Mouse (Mus musculus): ENCODE measurements around the gene Lep. TPM values are rescaled to one million over a fixed set of nuclear protein-coding genes. Genes with fewer than 3 reads are reported as not detected.

Gene Lep
- polyA plus RNA-seq, 1 experiment: 1.4 TPM

DNA sequence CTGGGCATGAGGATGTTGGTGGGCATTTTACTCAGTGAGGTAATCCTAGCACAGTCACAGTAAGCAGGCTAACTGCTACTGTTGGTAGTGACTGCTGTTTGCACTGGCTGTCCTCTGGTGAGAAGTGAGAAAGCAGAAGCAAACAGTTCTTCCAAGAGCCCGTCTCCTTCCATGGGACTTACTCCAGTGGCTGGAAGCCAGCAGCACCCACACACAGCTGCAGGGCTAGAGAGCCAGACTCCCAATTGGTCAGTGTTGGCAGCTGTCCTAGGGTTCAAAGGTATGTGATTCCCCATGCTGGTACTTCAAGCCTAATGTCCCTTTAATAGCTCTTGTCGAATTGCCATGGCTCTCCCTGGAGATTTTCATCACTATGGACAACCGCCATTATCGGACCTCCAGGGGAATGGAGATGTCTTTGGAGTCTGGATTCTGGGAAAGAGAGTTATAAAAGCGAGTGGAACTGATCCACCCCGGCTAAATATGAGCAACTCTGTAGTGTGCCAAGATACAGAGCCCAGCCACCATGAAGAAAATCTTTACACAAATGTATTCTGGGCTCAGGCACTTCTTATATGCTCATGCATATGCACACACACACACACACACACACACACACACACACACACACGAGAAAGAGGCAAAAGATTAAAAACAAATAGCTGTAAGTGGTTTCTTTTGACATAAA is 57.5 kb downstream of the Lep start:
- Histone ChIP-seq H3K27me3 (replicated peaks; ENCODE audit: control insufficient read depth, insufficient read depth, low read length) (no peaks in the 10 kb centered on the region), H3K36me3 (ENCODE audit: control insufficient read depth, insufficient read depth, low read length) (no peaks in the 10 kb centered on the region), H3K4me3 (ENCODE audit: insufficient read depth, low read depth, low read length) (no peak overlapping the region), H3K27ac (ENCODE audit: insufficient read depth, low read depth, low read length) (no peak overlapping the region), H3K4me1 (ENCODE audit: control insufficient read depth, insufficient read depth, low read length) (peaks cover 3% of the 10 kb centered on the region; the same call in 1 of the 2 replicates)
- TF ChIP-seq POLR2A (IDR thresholded peaks at IDR 0.05; ENCODE audit: low read depth, low read length) (no peak), CTCF (conservative IDR thresholded peaks at IDR 0.05; ENCODE audit: insufficient read depth, insufficient read length, low read depth, low read length) (no peak)
- DNase-seq: peak; percentile 94
- 30% methylated on average over 7 of the region's 7 CpGs for WGBS

DNA sequence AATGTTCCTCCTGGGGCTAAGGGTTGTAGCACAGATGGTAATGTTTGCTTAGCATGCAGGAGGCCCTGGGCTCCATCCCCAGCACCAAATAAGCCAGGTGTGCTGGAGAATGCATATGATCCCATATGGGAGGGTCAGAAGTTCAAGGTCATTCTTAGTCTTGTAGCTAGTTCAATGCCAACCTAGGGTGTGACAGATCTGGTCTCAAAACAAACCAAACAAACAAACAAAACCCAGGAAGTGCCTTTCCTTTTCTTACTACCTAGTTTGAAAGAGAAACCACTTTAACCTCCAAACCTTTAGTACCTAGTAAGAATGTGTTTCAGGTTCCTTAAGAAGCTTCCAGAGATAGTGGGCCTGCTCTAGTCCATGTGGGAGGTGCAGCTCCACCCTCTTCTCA is 58.2 kb downstream of the Lep start:
- Histone ChIP-seq H3K27ac (ENCODE audit: insufficient read depth, low read depth, low read length) (no peak overlapping the region), H3K27me3 (replicated peaks; ENCODE audit: control insufficient read depth, insufficient read depth, low read length) (no peaks in the 10 kb centered on the region), H3K4me3 (ENCODE audit: insufficient read depth, low read depth, low read length) (no peak overlapping the region), H3K36me3 (ENCODE audit: control insufficient read depth, insufficient read depth, low read length) (no peaks in the 10 kb centered on the region), H3K4me1 (ENCODE audit: control insufficient read depth, insufficient read depth, low read length) (peaks cover 3% of the 10 kb centered on the region; the same call in 1 of the 2 replicates)
- no peak for DNase-seq
- TF ChIP-seq POLR2A (IDR thresholded peaks at IDR 0.05; ENCODE audit: low read depth, low read length) (no peak), CTCF (conservative IDR thresholded peaks at IDR 0.05; ENCODE audit: insufficient read depth, insufficient read length, low read depth, low read length) (no peak)

DNA sequence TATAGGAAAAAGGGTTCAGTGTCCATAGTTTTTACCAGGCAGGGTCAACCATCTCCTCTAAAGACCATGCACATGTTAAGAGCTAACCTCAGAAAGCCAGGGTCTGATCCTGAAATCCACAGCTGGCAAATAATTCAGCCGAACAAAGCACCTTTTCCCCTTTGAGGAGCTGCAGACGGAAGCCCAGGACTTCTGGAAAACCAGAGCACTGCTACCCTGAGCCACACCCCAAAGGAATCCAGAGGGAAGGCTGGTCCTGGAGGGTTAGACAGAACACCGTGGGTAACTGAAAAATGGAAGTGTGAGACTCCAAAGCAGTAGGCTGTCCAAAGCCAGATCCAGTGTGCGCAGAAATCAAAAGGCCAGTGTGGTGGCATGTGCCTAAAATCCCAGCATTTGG is 58.9 kb downstream of the Lep start:
- TF ChIP-seq CTCF (conservative IDR thresholded peaks at IDR 0.05; ENCODE audit: insufficient read depth, insufficient read length, low read depth, low read length) (no peak), POLR2A (IDR thresholded peaks at IDR 0.05; ENCODE audit: low read depth, low read length) (no peak)
- no peak overlapping the region for H3K27ac ChIP-seq (ENCODE audit: insufficient read depth, low read depth, low read length)
- peaks cover 3% of the 10 kb centered on the region; the same call in 1 of the 2 replicates for H3K4me1 ChIP-seq (ENCODE audit: control insufficient read depth, insufficient read depth, low read length)
- H3K4me3 ChIP-seq (ENCODE audit: insufficient read depth, low read depth, low read length): no peak overlapping the region
- DNase-seq: no peak
- H3K27me3 ChIP-seq (replicated peaks; ENCODE audit: control insufficient read depth, insufficient read depth, low read length): no peaks in the 10 kb centered on the region
- no peaks in the 10 kb centered on the region for H3K36me3 ChIP-seq (ENCODE audit: control insufficient read depth, insufficient read depth, low read length)
- 84% methylated on average over 4 of the region's 4 CpGs for WGBS

DNA sequence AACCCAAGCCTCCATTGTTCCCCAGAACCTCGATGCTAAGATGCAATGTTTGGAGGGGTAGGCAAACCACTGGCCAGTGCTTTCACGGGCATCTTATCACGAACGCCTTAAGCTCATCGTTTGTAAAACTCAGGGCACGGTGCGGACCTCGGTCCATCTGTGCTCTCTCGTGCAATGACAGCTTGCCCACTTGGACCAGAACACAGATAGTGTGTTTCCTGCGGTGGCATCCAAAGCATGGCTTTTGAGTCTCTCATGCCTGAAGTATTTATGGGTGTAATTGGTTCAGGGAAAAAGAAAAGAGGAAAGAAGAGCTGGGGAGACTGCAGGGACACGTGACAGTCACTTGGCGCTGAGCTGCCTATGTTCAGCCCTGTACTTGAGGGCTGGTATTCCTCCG is 60.0 kb downstream of the Lep start:
- no peak overlapping the region for H3K27ac ChIP-seq (ENCODE audit: insufficient read depth, low read depth, low read length)
- peaks cover 3% of the 10 kb centered on the region; the same call in 1 of the 2 replicates for H3K4me1 ChIP-seq (ENCODE audit: control insufficient read depth, insufficient read depth, low read length)
- H3K36me3 ChIP-seq (ENCODE audit: control insufficient read depth, insufficient read depth, low read length): no peaks in the 10 kb centered on the region
- 92% methylated on average over 13 of the region's 13 CpGs for WGBS
- no peak for DNase-seq
- TF ChIP-seq POLR2A (IDR thresholded peaks at IDR 0.05; ENCODE audit: low read depth, low read length) (no peak), CTCF (conservative IDR thresholded peaks at IDR 0.05; ENCODE audit: insufficient read depth, insufficient read length, low read depth, low read length) (no peak)
- H3K4me3 ChIP-seq (ENCODE audit: insufficient read depth, low read depth, low read length): no peak overlapping the region
- no peaks in the 10 kb centered on the region for H3K27me3 ChIP-seq (replicated peaks; ENCODE audit: control insufficient read depth, insufficient read depth, low read length)

Other genes with a start within 250 kb of the Lep start
- 0.54 and 0.56 TPM in 2 replicates for gene Lrrc4, start 228.5 kb upstream of the Lep start, polyA plus RNA-seq (2012; rRNA removed)
- gene Rbm28, start 104.8 kb downstream of the Lep start, polyA plus RNA-seq (2012; rRNA removed): 4.9 and 6.1 TPM in 2 replicates
- 0.20 and 0.24 TPM in 2 replicates for gene Prrt4, start 119.4 kb downstream of the Lep start, polyA plus RNA-seq (2012; rRNA removed)
- gene Impdh1, start 156.1 kb downstream of the Lep start, polyA plus RNA-seq (2012; rRNA removed): 16.8 and 17.7 TPM in 2 replicates
- gene Hilpda, start 212.3 kb downstream of the Lep start, polyA plus RNA-seq (2012; rRNA removed): 6.5 and 7.4 TPM in 2 replicates
- 0.39 and 0.45 TPM in 2 replicates for gene Fam71f2, start 219.4 kb downstream of the Lep start, polyA plus RNA-seq (2012; rRNA removed)